Mouse (Mus musculus) heart, embryonic 16.5 days (tissue): ENCODE data around the gene Znrf3. TPM values are rescaled to one million over a fixed set of nuclear protein-coding genes. Genes with fewer than 3 reads are reported as not detected.

Source experiments
- ATAC-seq: fragments of 200-750 bp; cut with Nextera tagmentation; replicated peaks from 2 replicates; pipeline ENCODE4 v1.8.0; 2017; ENCODE audit warnings: moderate number of reproducible peaks; ENCODE audit not compliant: insufficient read depth, low FRiP score; ENCODE audit errors: extremely low read depth
- H3K27ac ChIP-seq: fragments of 300-500 bp; sonication (generic); 2 replicates; pipeline ENCODE4 v1.5.1; 2014; ENCODE audit warnings: mild to moderate bottlenecking, low read length, control low read depth, moderate library complexity
- H3K27me3 ChIP-seq: fragments of 300-500 bp; sonication (generic); 2 replicates; pipeline ENCODE4 v1.6.1; 2014; ENCODE audit warnings: low read length, mixed read lengths; ENCODE audit not compliant: control insufficient read depth, insufficient read depth
- H3K36me3 ChIP-seq: fragments of 300-500 bp; sonication (generic); 2 replicates; pipeline ENCODE4 v1.6.1; 2014; ENCODE audit not compliant: control insufficient read depth, insufficient read depth
- H3K4me1 ChIP-seq: fragments of 300-500 bp; sonication (generic); 2 replicates; pipeline ENCODE4 v1.6.1; 2014; ENCODE audit warnings: low read length, mixed read lengths; ENCODE audit not compliant: control insufficient read depth, insufficient read depth
- H3K4me2 ChIP-seq: fragments of 300-500 bp; sonication (generic); 2 replicates; pipeline ENCODE4 v1.6.1; 2014; ENCODE audit warnings: low read depth, mild to moderate bottlenecking, control low read depth, low read length
- H3K4me3 ChIP-seq: fragments of 300-500 bp; sonication (generic); 2 replicates; pipeline ENCODE4 v1.5.1; 2014; ENCODE audit warnings: mild to moderate bottlenecking, control low read depth, low read length
- H3K9ac ChIP-seq: fragments of 300-500 bp; sonication (generic); 2 replicates; pipeline ENCODE4 v1.6.1; 2014; ENCODE audit warnings: low read length, control low read depth
- H3K9me3 ChIP-seq: fragments of 300-500 bp; sonication (generic); replicated peaks from 2 replicates; pipeline ENCODE4 v1.6.1; 2016; ENCODE audit warnings: low read length; ENCODE audit not compliant: control insufficient read depth
- WGBS: fragments of 180-500 bp; shearing (Covaris S2); extraction: QIAGEN DNeasy Blood & Tissue Kit; methylation state at CpG from one replicate; pipeline ENCODE4 v1.1.7; 2014; 5-methylcytosine and 5-hydroxymethylcytosine counted together
- polyA plus RNA-seq: library from polyadenylated mRNA; unstranded; fragments of >200 nt; fragmentation: Nextera tagmentation; extraction: Ambion mirVana; gene quantifications from 2 replicates; pipeline ENCODE4 v1.2.1, GENCODE M21; 2015

Znrf3 gene
- polyA plus RNA-seq, 1 experiment from 2014 or later: 7.3 TPM

- Histone ChIP-seq H3K9me3 (no peaks in the 10 kb centered on the region), H3K9ac (no peak overlapping the region), H3K27me3 (no peaks in the 10 kb centered on the region), H3K4me2 (no peak overlapping the region), H3K36me3 (peaks cover 15% of the 10 kb centered on the region), H3K27ac (no peak overlapping the region), H3K4me3 (no peak overlapping the region), H3K4me1 (0 out of 2 replicates have a peak, but pooled peaks cover 6% of the 10 kb centered on the region)
- no peak for ATAC-seq
- WGBS: 96% methylated on average over 2 of the region's 2 CpGs
Measured at GRCm38 (mm10) chr11:5278463-5278862, 166.2 kb downstream of the Znrf3 start.

GRCm38 (mm10) chr11:5277307-5277971 lies 167.2 kb downstream of the Znrf3 start:
- Histone ChIP-seq H3K4me3 (no peak overlapping the region), H3K9me3 (no peaks in the 10 kb centered on the region)
- ATAC-seq: no peak

GRCm38 (mm10) chr11:5275216-5275615 lies 169.4 kb downstream of the Znrf3 start:
- no peak overlapping the region for H3K9ac ChIP-seq

More at GRCm38 (mm10) chr11:5277307-5277971, 167.2 kb downstream of the Znrf3 start:
- no peak overlapping the region for H3K9ac ChIP-seq
- peaks cover 7% of the 10 kb centered on the region; the same call in 1 of the 2 replicates for H3K4me1 ChIP-seq
- H3K27me3 ChIP-seq: no peaks in the 10 kb centered on the region
- no peak overlapping the region for H3K27ac ChIP-seq
- no peak overlapping the region for H3K4me2 ChIP-seq
- H3K36me3 ChIP-seq: peaks cover 10% of the 10 kb centered on the region
- 64% methylated on average over 5 of the region's 5 CpGs for WGBS

GRCm38 (mm10) chr11:5272536-5273234 lies 172.0 kb downstream of the Znrf3 start:
- Histone ChIP-seq H3K27ac (no peak overlapping the region), H3K27me3 (no peaks in the 10 kb centered on the region), H3K4me1 (peaks cover 16% of the 10 kb centered on the region), H3K9me3 (no peaks in the 10 kb centered on the region), H3K4me2 (no peak overlapping the region), H3K9ac (no peak overlapping the region), H3K4me3 (no peak overlapping the region), H3K36me3 (no peaks in the 10 kb centered on the region)
- WGBS: 84% methylated on average over 9 of the region's 9 CpGs
- no peak for ATAC-seq

More at GRCm38 (mm10) chr11:5275216-5275615, 169.4 kb downstream of the Znrf3 start:
- Histone ChIP-seq H3K27ac (no peak overlapping the region), H3K4me3 (no peak overlapping the region), H3K36me3 (no peaks in the 10 kb centered on the region; the same call in 1 of the 2 replicates), H3K4me1 (peaks cover 17% of the 10 kb centered on the region), H3K27me3 (no peaks in the 10 kb centered on the region), H3K9me3 (no peaks in the 10 kb centered on the region), H3K4me2 (no peak overlapping the region)
- 67% methylated on average over 4 of the region's 4 CpGs for WGBS
- no peak; the same call in 1 of the 2 replicates for ATAC-seq

- Histone ChIP-seq H3K27me3 (no peaks in the 10 kb centered on the region), H3K4me3 (no peak overlapping the region), H3K27ac (no peak overlapping the region), H3K4me2 (no peak overlapping the region), H3K9ac (no peak overlapping the region), H3K9me3 (no peaks in the 10 kb centered on the region), H3K4me1 (peaks cover 13% of the 10 kb centered on the region), H3K36me3 (no peaks in the 10 kb centered on the region)
- ATAC-seq: no peak
- 70% methylated on average over 4 of the region's 4 CpGs for WGBS
Measured at GRCm38 (mm10) chr11:5272066-5272360, 172.6 kb downstream of the Znrf3 start.

- Histone ChIP-seq H3K9ac (no peak overlapping the region), H3K27ac (peak overlapping the region; percentile 5; the same call in 1 of the 2 replicates), H3K4me3 (no peak overlapping the region), H3K4me2 (no peak overlapping the region), H3K27me3 (no peaks in the 10 kb centered on the region), H3K9me3 (no peaks in the 10 kb centered on the region), H3K36me3 (no peaks in the 10 kb centered on the region), H3K4me1 (peaks cover 15% of the 10 kb centered on the region)
- 52% methylated on average over 9 of the region's 9 CpGs for WGBS
- ATAC-seq: no peak
Measured at GRCm38 (mm10) chr11:5271274-5272065, 173.2 kb downstream of the Znrf3 start.

- Histone ChIP-seq H3K4me2 (no peak overlapping the region), H3K9me3 (no peaks in the 10 kb centered on the region), H3K27ac (no peak overlapping the region), H3K4me1 (peaks cover 26% of the 10 kb centered on the region), H3K27me3 (no peaks in the 10 kb centered on the region), H3K4me3 (no peak overlapping the region), H3K9ac (no peak overlapping the region), H3K36me3 (no peaks in the 10 kb centered on the region)
- ATAC-seq: no peak
- 92% methylated on average over 8 of the region's 8 CpGs for WGBS
Measured at GRCm38 (mm10) chr11:5269846-5270461, 174.7 kb downstream of the Znrf3 start.

- peak; percentile 41; the same call in 1 of the 2 replicates for ATAC-seq
- Histone ChIP-seq H3K4me3 (no peak overlapping the region), H3K9ac (peak overlapping the region; percentile 21; the same call in 1 of the 2 replicates), H3K27ac (peak overlapping the region; percentile 92), H3K9me3 (no peaks in the 10 kb centered on the region), H3K4me1 (peaks cover 34% of the 10 kb centered on the region), H3K27me3 (no peaks in the 10 kb centered on the region), H3K4me2 (peak overlapping the region; percentile 35; the same call in 1 of the 2 replicates), H3K36me3 (no peaks in the 10 kb centered on the region)
- 46% methylated on average over 8 of the region's 8 CpGs for WGBS
Measured at GRCm38 (mm10) chr11:5265764-5266163, 178.9 kb downstream of the Znrf3 start.
